Mouse (Mus musculus): ENCODE results near the gene Ssbp4. TPM values are rescaled to one million over a fixed set of nuclear protein-coding genes. Genes with fewer than 3 reads are reported as not detected.
A peak's percentile ranks its signal among the peaks of the same experiment; 100 is the strongest.

The Ssbp4 gene
- polyA plus RNA-seq, 1 experiment from 2014 or later: 108 TPM

DNA sequence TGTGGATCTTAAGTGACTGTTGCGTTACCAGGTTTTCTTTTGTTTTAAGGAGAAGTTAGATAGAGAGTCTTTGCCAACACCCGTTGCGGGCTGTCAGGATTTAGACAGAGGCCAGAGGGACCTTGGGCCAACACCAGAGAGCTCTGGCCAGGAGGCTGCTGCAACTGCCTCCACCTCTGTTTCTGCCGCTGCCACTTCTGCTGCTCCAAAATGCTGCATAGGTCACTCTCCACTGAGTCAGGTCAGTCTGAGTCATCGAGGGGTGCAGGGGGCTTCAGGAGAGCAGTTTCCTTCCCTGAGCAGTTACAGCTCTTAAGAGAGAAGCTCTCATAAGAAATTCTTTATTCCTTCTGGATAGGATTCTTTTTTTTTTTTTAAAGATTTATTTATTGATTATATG, 18.4 kb upstream of the Ssbp4 start:
- H3K4me1 ChIP-seq (replicated peaks; ENCODE audit: control insufficient read depth, insufficient read depth, low read length): peaks cover 19% of the 10 kb centered on the region
- H3K9me3 ChIP-seq (ENCODE audit: control insufficient read depth, low read length): no peaks in the 10 kb centered on the region
- no peak overlapping the region for H3K9ac ChIP-seq (ENCODE audit: low read length)
- H3K4me2 ChIP-seq (ENCODE audit: low read depth, low read length): no peak overlapping the region
- H3K36me3 ChIP-seq (ENCODE audit: control insufficient read depth, insufficient read depth, low read length): no peaks in the 10 kb centered on the region
- H3K4me3 ChIP-seq (ENCODE audit: low read length): no peak overlapping the region
- no peak overlapping the region for H3K27ac ChIP-seq (ENCODE audit: low read length)
- H3K27me3 ChIP-seq (ENCODE audit: control insufficient read depth, insufficient read depth, low read depth, low read length): peaks cover 6% of the 10 kb centered on the region; the same call in 1 of the 2 replicates
- ATAC-seq (ENCODE audit: low read depth): no peak
- 84% methylated on average over 5 of the region's 5 CpGs for WGBS

DNA sequence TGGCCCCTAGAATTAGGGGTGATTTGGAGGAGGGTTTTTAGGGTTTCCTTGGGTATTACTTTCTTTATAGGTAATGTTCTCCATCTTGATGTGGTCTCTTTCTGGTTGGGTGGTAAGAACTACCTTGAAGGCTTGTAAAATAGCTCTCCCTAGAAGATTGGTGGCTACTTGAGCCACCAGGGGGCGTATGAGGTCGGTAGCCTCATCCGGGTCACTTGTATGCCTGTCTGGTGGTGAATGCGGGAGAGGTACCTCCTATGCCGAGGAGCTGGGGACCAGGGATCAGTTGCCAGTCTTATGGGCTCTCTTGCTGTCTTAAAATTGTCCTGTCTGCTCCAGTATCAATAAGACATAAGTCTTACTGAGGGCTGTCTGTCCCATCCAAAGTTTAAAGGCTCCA, 16.4 kb upstream of the Ssbp4 start:
- 13% methylated on average over 5 of the region's 5 CpGs for WGBS
- no peaks in the 10 kb centered on the region for H3K9me3 ChIP-seq (ENCODE audit: control insufficient read depth, low read length)
- ATAC-seq (ENCODE audit: low read depth): no peak
- H3K4me1 ChIP-seq (replicated peaks; ENCODE audit: control insufficient read depth, insufficient read depth, low read length): peaks cover 5% of the 10 kb centered on the region; the same call in 1 of the 2 replicates
- H3K27me3 ChIP-seq (ENCODE audit: control insufficient read depth, insufficient read depth, low read depth, low read length): peaks cover 9% of the 10 kb centered on the region; the same call in 1 of the 2 replicates
- H3K27ac ChIP-seq (ENCODE audit: low read length): no peak overlapping the region
- H3K9ac ChIP-seq (ENCODE audit: low read length): peak overlapping the region; percentile 24; the same call in 1 of the 2 replicates
- H3K4me2 ChIP-seq (ENCODE audit: low read depth, low read length): no peak overlapping the region
- H3K36me3 ChIP-seq (ENCODE audit: control insufficient read depth, insufficient read depth, low read length): no peaks in the 10 kb centered on the region
- no peak overlapping the region for H3K4me3 ChIP-seq (ENCODE audit: low read length)

DNA sequence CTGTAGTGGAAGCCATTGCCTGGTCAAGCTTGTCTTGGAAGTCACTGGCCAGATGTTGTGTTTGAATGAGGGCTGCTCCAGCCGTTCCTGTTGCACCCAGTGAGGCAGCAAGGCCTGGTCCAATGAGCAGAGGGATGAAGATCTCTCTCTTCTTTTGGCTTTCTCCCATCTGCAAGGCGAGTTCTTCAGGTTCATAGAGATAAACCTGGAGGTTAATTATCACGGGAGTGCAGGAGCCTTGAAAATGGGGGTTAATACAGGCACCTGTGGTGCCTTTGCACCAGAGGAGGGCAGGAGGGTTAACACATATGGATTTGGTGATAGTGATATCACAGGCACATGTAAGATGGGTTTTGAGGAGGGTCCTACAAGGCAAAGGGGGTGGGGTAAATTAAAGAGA, 13.5 kb upstream of the Ssbp4 start:
- no peak overlapping the region for H3K4me3 ChIP-seq (ENCODE audit: low read length)
- 0 out of 2 replicates have a peak, but pooled peaks cover 3% of the 10 kb centered on the region for H3K4me1 ChIP-seq (replicated peaks; ENCODE audit: control insufficient read depth, insufficient read depth, low read length)
- H3K4me2 ChIP-seq (ENCODE audit: low read depth, low read length): no peak overlapping the region
- no peak overlapping the region for H3K9ac ChIP-seq (ENCODE audit: low read length)
- H3K27ac ChIP-seq (ENCODE audit: low read length): no peak overlapping the region
- H3K9me3 ChIP-seq (ENCODE audit: control insufficient read depth, low read length): no peaks in the 10 kb centered on the region
- no peaks in the 10 kb centered on the region for H3K36me3 ChIP-seq (ENCODE audit: control insufficient read depth, insufficient read depth, low read length)
- no peak for ATAC-seq (ENCODE audit: low read depth)
- WGBS: 42% methylated on average over 3 of the region's 3 CpGs
- peaks cover 9% of the 10 kb centered on the region; the same call in 1 of the 2 replicates for H3K27me3 ChIP-seq (ENCODE audit: control insufficient read depth, insufficient read depth, low read depth, low read length)

DNA sequence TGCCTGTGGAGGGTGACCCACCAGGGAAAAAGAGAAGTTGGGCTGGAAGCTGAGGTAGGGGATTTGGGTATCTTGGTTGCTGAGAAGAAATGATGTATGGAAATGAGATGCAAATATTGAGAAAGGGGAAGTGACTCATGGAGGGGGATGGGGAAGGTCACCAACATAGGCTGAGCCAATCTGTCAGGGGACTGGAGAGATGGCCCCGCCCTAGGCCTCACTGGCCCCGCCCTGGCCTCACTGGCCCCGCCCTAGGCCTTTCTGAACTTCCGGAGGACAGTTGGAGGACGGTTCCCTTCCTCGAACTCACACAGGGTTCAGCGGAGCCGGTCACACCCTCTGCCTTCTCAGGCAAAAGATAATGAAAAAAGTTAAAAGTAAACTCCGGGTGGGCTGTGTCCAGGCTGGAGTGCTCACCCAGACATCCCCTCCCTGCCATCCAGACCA, 10.2 kb upstream of the Ssbp4 start:
- peak; percentile 45; the same call in 1 of the 2 replicates for ATAC-seq (ENCODE audit: low read depth)
- Histone ChIP-seq H3K4me3 (ENCODE audit: low read length) (no peak overlapping the region), H3K9ac (ENCODE audit: low read length) (no peak overlapping the region), H3K9me3 (ENCODE audit: control insufficient read depth, low read length) (no peaks in the 10 kb centered on the region), H3K36me3 (ENCODE audit: control insufficient read depth, insufficient read depth, low read length) (no peaks in the 10 kb centered on the region), H3K4me1 (replicated peaks; ENCODE audit: control insufficient read depth, insufficient read depth, low read length) (peaks cover under 1% of the 10 kb centered on the region), H3K4me2 (ENCODE audit: low read depth, low read length) (no peak overlapping the region), H3K27me3 (ENCODE audit: control insufficient read depth, insufficient read depth, low read depth, low read length) (peaks cover 9% of the 10 kb centered on the region; the same call in 1 of the 2 replicates), H3K27ac (ENCODE audit: low read length) (no peak overlapping the region)
- WGBS: 29% methylated on average over 9 of the region's 9 CpGs

DNA sequence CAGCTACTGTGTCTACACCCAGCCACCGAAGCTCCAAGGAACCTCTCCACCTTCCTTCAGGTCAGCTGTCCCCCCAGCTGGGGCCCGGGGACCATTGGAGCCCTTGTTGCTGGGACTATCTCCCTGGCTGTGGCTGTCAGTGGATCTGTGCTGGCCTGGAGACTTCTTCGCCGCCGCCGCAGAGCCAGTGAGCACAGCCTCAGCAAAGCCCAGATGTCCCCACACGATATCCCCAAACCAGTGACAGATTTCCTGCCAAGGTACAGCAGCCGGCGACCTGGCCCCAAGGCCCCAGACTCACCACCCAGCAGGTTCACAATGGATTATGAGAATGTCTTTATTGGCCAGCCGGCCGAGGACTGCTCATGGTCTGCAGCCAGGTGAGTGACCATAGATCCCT, 9.3 kb upstream of the Ssbp4 start:
- H3K4me3 ChIP-seq (ENCODE audit: low read length): no peak overlapping the region
- H3K36me3 ChIP-seq (ENCODE audit: control insufficient read depth, insufficient read depth, low read length): no peaks in the 10 kb centered on the region
- peaks cover 4% of the 10 kb centered on the region for H3K4me1 ChIP-seq (replicated peaks; ENCODE audit: control insufficient read depth, insufficient read depth, low read length)
- H3K9ac ChIP-seq (ENCODE audit: low read length): peak overlapping the region; percentile 15; the same call in 1 of the 2 replicates
- WGBS: 70% methylated on average over 11 of the region's 11 CpGs
- no peak overlapping the region for H3K4me2 ChIP-seq (ENCODE audit: low read depth, low read length)
- H3K27ac ChIP-seq (ENCODE audit: low read length): no peak overlapping the region
- no peak for ATAC-seq (ENCODE audit: low read depth)
- H3K27me3 ChIP-seq (ENCODE audit: control insufficient read depth, insufficient read depth, low read depth, low read length): peaks cover 9% of the 10 kb centered on the region; the same call in 1 of the 2 replicates
- H3K9me3 ChIP-seq (ENCODE audit: control insufficient read depth, low read length): no peaks in the 10 kb centered on the region

DNA sequence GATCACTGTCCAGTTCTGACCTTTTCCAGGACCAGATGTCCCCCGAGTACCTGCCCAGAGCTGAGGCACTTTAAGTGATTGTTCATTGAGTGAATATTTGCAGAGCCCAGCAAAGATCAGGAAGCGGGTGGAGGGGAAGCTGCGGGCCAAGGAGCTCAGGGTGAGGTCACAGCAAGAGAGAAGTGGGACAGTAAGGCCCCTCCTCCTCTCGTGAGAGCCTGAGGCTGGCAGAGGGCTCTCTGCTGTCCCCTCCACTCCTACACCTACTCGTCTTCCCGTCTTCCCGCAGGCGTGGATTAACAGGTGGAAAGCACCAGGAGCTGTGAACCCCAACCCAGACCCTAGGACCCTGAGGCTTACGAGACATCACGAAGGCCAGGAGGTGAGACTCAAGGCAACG, 8.0 kb upstream of the Ssbp4 start:
- no peak overlapping the region for H3K27ac ChIP-seq (ENCODE audit: low read length)
- no peak overlapping the region for H3K4me3 ChIP-seq (ENCODE audit: low read length)
- peaks cover 6% of the 10 kb centered on the region for H3K4me1 ChIP-seq (replicated peaks; ENCODE audit: control insufficient read depth, insufficient read depth, low read length)
- 32% methylated on average over 11 of the region's 11 CpGs for WGBS
- ATAC-seq (ENCODE audit: low read depth): no peak
- peaks cover 3% of the 10 kb centered on the region; the same call in 1 of the 2 replicates for H3K27me3 ChIP-seq (ENCODE audit: control insufficient read depth, insufficient read depth, low read depth, low read length)
- no peaks in the 10 kb centered on the region for H3K9me3 ChIP-seq (ENCODE audit: control insufficient read depth, low read length)
- H3K4me2 ChIP-seq (ENCODE audit: low read depth, low read length): no peak overlapping the region
- H3K9ac ChIP-seq (ENCODE audit: low read length): no peak overlapping the region
- H3K36me3 ChIP-seq (ENCODE audit: control insufficient read depth, insufficient read depth, low read length): no peaks in the 10 kb centered on the region

DNA sequence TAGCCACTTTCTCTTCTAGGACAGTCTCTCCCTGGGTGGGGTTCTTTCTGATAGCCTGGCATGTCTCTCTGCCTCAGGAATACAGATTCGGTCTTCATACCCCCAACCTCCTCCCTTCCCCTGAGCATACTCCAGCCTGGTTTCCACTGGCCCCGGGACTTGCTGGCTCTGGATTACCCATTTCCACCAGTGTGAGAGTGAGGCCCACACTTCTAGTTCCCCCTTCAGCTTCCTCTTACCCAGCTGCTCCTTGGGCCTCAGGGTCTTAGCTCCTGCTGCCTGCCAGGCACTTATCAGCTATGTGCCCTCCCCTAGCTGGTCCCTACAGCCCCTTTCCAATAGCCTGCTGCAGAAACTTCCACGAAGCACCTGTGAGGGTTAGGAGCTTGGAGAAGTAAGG, 7.2 kb upstream of the Ssbp4 start, which contains the start of gene Lrrc25:
TSS of gene Lrrc25 (plus strand) at position 262 of the 400 bp plus-strand sequence.
- H3K36me3 ChIP-seq (ENCODE audit: control insufficient read depth, insufficient read depth, low read length): no peaks in the 10 kb centered on the region
- H3K4me2 ChIP-seq (ENCODE audit: low read depth, low read length): no peak within 1 kb of the TSS
- no peaks in the 10 kb centered on the region for H3K9me3 ChIP-seq (ENCODE audit: control insufficient read depth, low read length)
- H3K27ac ChIP-seq (ENCODE audit: low read length): no peak within 1 kb of the TSS
- no peaks in the 10 kb centered on the region; the same call in 1 of the 2 replicates for H3K27me3 ChIP-seq (ENCODE audit: control insufficient read depth, insufficient read depth, low read depth, low read length)
- WGBS: 73% methylated on average over 3 of the region's 3 CpGs
- H3K4me3 ChIP-seq (ENCODE audit: low read length): no peak within 1 kb of the TSS
- ATAC-seq (ENCODE audit: low read depth): no peak
- H3K9ac ChIP-seq (ENCODE audit: low read length): no peak within 1 kb of the TSS
- peaks cover 13% of the 10 kb centered on the region for H3K4me1 ChIP-seq (replicated peaks; ENCODE audit: control insufficient read depth, insufficient read depth, low read length)

DNA sequence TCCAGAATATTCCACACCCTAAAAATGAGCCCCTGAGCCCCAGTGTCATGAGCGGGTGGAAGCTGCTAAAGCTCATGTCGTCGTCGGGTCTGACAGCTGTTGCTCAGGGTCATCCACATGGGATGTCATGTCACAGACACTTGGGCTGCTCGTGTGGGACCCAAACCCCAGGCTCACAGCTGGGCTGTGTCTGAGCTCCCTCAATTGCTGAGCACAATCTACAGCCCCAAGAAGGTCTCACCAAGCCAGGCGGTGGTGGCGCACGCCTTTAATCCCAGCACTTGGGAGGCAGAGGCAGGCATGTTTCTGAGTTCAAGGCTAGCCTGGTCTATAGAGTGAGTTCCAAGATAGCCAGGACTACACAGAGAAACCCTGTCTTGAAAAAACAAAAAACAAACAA, 6.6 kb upstream of the Ssbp4 start:
- Histone ChIP-seq H3K27ac (ENCODE audit: low read length) (no peak overlapping the region), H3K4me1 (replicated peaks; ENCODE audit: control insufficient read depth, insufficient read depth, low read length) (peaks cover 19% of the 10 kb centered on the region), H3K27me3 (ENCODE audit: control insufficient read depth, insufficient read depth, low read depth, low read length) (no peaks in the 10 kb centered on the region; the same call in 1 of the 2 replicates), H3K9ac (ENCODE audit: low read length) (no peak overlapping the region), H3K4me3 (ENCODE audit: low read length) (no peak overlapping the region), H3K4me2 (ENCODE audit: low read depth, low read length) (no peak overlapping the region), H3K36me3 (ENCODE audit: control insufficient read depth, insufficient read depth, low read length) (no peaks in the 10 kb centered on the region), H3K9me3 (ENCODE audit: control insufficient read depth, low read length) (no peaks in the 10 kb centered on the region)
- ATAC-seq (ENCODE audit: low read depth): no peak
- 65% methylated on average over 8 of the region's 8 CpGs for WGBS

DNA sequence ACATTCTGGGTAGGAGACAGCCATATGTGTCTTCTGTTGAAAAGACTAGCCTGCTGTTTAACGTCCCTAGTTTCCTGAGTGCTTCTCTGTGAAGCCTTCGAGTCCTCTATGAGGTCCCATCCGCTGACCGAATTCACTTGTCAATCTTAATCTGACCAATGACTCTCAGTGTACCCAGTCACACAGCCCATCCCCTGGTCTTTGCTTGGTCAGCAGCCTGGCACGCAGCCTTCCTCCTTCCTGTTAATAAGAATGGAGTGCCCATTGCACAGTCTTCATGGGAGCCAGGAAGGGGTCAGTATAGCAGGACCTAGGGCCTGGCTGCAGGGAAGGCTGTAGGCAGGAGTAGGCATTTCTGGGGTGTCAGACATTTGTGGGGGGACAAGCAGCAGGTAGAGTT, 5.8 kb upstream of the Ssbp4 start:
- H3K4me1 ChIP-seq (replicated peaks; ENCODE audit: control insufficient read depth, insufficient read depth, low read length): peaks cover 20% of the 10 kb centered on the region
- H3K36me3 ChIP-seq (ENCODE audit: control insufficient read depth, insufficient read depth, low read length): no peaks in the 10 kb centered on the region
- no peak for ATAC-seq (ENCODE audit: low read depth)
- H3K9me3 ChIP-seq (ENCODE audit: control insufficient read depth, low read length): no peaks in the 10 kb centered on the region
- 0 out of 2 replicates have a peak overlapping the region, but pooled peaks have one; percentile 17 for H3K27ac ChIP-seq (ENCODE audit: low read length)
- H3K9ac ChIP-seq (ENCODE audit: low read length): no peak overlapping the region
- 56% methylated on average over 5 of the region's 5 CpGs for WGBS
- H3K27me3 ChIP-seq (ENCODE audit: control insufficient read depth, insufficient read depth, low read depth, low read length): no peaks in the 10 kb centered on the region
- H3K4me2 ChIP-seq (ENCODE audit: low read depth, low read length): no peak overlapping the region
- no peak overlapping the region for H3K4me3 ChIP-seq (ENCODE audit: low read length)

Measured in lung, embryonic 16.5 days (tissue).